Mouse (Mus musculus) liver, embryonic 11.5 days (tissue): Measurements from ENCODE around the gene Wwtr1. TPM values are rescaled to one million over a fixed set of nuclear protein-coding genes. Genes with fewer than 3 reads are reported as not detected.

Experiments used
- ATAC-seq: fragments of 200-750 bp; cut with Nextera tagmentation; replicated peaks from 2 replicates; pipeline ENCODE4 v1.8.0; 2017; ENCODE audit warnings: moderate number of reproducible peaks, mild to moderate bottlenecking, moderate TSS enrichment, moderate library complexity; ENCODE audit not compliant: low FRiP score
- DNase-seq: peaks from one replicate; pipeline ENCODE4 v3.0.0-alpha.2; 2017; ENCODE audit warnings: low spot score
- H3K27ac ChIP-seq: fragments of 300-500 bp; sonication (generic); 2 replicates; pipeline ENCODE4 v1.5.1; 2014; ENCODE audit warnings: mild to moderate bottlenecking, low read depth, low read length, control low read depth
- H3K27me3 ChIP-seq: fragments of 300-500 bp; sonication (generic); replicated peaks from 2 replicates; pipeline ENCODE4 v1.6.1; 2014; ENCODE audit warnings: low read length, mixed read lengths; ENCODE audit not compliant: control insufficient read depth, insufficient read depth
- H3K36me3 ChIP-seq: fragments of 300-500 bp; sonication (generic); 2 replicates; pipeline ENCODE4 v1.6.1; 2014; ENCODE audit warnings: mild to moderate bottlenecking, low read length, moderate library complexity, mixed read lengths; ENCODE audit not compliant: control insufficient read depth, insufficient read depth
- H3K4me1 ChIP-seq: fragments of 300-500 bp; sonication (generic); replicated peaks from 2 replicates; pipeline ENCODE4 v1.6.1; 2014; ENCODE audit warnings: low read length, mixed read lengths; ENCODE audit not compliant: control insufficient read depth, insufficient read depth
- H3K4me2 ChIP-seq: fragments of 300-500 bp; sonication (generic); 2 replicates; pipeline ENCODE4 v1.6.1; 2014; ENCODE audit warnings: mild to moderate bottlenecking, control low read depth, moderate library complexity
- H3K4me3 ChIP-seq: fragments of 300-500 bp; sonication (generic); 2 replicates; pipeline ENCODE4 v1.5.1; 2014; ENCODE audit warnings: low read depth, low read length, control low read depth
- H3K9ac ChIP-seq: fragments of 300-500 bp; sonication (generic); 2 replicates; pipeline ENCODE4 v1.6.1; 2014; ENCODE audit warnings: low read depth, low read length, control low read depth
- H3K9me3 ChIP-seq: fragments of 300-500 bp; sonication (generic); 2 replicates; pipeline ENCODE4 v1.6.1; 2016; ENCODE audit warnings: low read length, inconsistent platforms, mixed read lengths; ENCODE audit not compliant: control insufficient read depth
- WGBS: fragments of 180-500 bp; shearing (Covaris S2); extraction: QIAGEN DNeasy Blood & Tissue Kit; methylation state at CpG from one replicate; pipeline ENCODE4 v1.1.7; 2014; 5-methylcytosine and 5-hydroxymethylcytosine counted together
- polyA plus RNA-seq: library from polyadenylated mRNA; unstranded; fragments of >200 nt; fragmentation: Nextera tagmentation; extraction: Ambion mirVana; gene quantifications from 2 replicates; pipeline ENCODE4 v1.2.1, GENCODE M21; 2014

Gene Wwtr1
- polyA plus RNA-seq, 1 experiment from 2014 or later, result 5.1 TPM

DNA sequence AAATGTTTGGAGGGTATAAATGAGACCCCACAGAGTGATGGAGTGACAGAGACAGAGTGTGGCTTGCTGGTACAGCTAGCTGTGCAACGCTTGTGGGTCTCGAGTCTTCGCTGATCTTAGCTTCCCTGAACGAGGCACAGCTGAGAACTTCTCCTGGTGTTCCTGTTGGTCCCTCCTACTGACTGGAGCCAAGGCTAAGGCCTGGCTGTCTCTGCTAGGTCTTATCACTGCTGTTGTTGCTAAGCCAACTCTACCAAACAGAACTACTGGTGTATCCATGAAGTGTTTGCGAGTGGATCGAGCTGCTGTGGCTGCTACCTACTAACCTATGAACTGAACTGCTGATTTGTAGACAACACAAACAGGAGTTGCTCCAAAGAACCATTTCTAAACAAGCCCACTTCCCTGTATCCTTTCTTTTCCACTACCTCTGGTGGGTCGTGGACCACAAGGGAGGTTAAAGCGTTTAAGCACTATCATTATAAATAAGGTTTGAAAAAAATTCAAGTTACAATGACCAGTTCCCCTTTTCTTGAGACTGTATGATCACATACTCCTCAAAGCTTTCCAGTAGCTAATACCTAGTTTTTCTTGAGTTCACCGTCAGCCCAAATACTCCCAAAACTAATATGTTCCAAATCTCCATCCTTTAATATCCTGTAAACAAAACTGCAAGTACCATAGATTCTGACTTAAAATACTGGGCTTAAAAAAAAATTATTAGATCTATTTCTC lies 42.6 kb downstream of the Wwtr1 start:
- DNase-seq (no peak), ATAC-seq (no peak)
- H3K27ac ChIP-seq, result no peak overlapping the region
- WGBS, result 81% methylated on average over 9 of the region's 9 CpGs
- H3K9ac ChIP-seq, result no peak overlapping the region
- H3K9me3 ChIP-seq, result no peaks in the 10 kb centered on the region
- H3K4me1 ChIP-seq, result no peaks in the 10 kb centered on the region
- no peaks in the 10 kb centered on the region for H3K36me3 ChIP-seq
- H3K4me3 ChIP-seq, result no peak overlapping the region
- no peak overlapping the region for H3K4me2 ChIP-seq
- no peaks in the 10 kb centered on the region for H3K27me3 ChIP-seq

DNA sequence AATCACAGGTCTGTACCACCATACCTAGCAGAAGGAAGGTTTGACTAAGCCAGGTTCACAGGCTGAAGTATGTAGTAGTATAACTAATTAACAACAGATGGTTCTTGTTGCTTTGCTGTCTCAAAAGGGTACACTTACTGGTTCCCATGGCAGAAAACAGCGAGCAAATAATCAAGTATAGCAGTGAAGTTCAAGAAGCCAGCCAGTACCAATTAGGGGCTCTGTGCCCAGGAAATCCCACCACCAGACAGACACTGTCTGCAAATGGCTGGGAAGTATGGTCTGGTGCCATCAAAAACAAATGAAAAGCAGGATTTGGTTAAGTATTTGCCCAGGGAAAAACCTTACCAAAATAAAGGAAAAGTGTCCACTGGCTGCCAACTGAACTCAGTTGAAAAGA lies 44.9 kb downstream of the Wwtr1 start:
- H3K27me3 ChIP-seq, result no peaks in the 10 kb centered on the region
- no peaks in the 10 kb centered on the region for H3K4me1 ChIP-seq
- H3K4me2 ChIP-seq, result no peak overlapping the region
- no peak overlapping the region for H3K4me3 ChIP-seq
- no peak for ATAC-seq
- H3K9ac ChIP-seq, result no peak overlapping the region
- WGBS, result 52% methylated on average over 1 of the region's 1 CpGs
- H3K36me3 ChIP-seq, result no peaks in the 10 kb centered on the region
- no peak for DNase-seq
- no peak overlapping the region for H3K27ac ChIP-seq
- no peaks in the 10 kb centered on the region for H3K9me3 ChIP-seq

GRCm38 (mm10) chr3:57530221-57530620 lies 45.5 kb downstream of the Wwtr1 start:
- H3K9me3 ChIP-seq, result no peaks in the 10 kb centered on the region
- H3K4me2 ChIP-seq, result no peak overlapping the region
- H3K27me3 ChIP-seq, result no peaks in the 10 kb centered on the region
- no peak for ATAC-seq
- WGBS, result 87% methylated on average over 4 of the region's 4 CpGs
- no peak overlapping the region for H3K9ac ChIP-seq
- no peak for DNase-seq
- no peaks in the 10 kb centered on the region for H3K36me3 ChIP-seq
- H3K27ac ChIP-seq, result no peak overlapping the region
- no peak overlapping the region for H3K4me3 ChIP-seq
- H3K4me1 ChIP-seq, result no peaks in the 10 kb centered on the region

DNA sequence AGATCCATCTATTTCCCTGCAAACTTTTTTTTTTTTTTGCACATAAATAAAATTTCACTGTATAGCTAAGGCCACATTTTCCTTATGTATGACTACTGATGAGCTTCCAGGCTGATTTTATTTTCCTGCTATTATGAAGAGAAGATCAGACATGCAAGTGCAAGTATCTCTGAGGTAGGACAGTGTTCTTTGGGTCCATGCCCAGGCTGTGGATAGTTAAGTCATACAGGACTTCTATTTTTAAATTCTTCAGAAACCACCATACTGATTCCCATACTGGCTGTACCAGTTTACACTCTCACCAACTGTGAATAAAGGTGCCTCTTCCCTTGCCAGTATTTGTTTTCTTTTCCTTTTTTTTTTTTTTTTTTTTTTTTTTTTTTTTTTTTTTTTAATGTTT lies 48.6 kb downstream of the Wwtr1 start:
- H3K9ac ChIP-seq, result no peak overlapping the region
- ATAC-seq (no peak), DNase-seq (no peak)
- no peak overlapping the region for H3K4me3 ChIP-seq
- no peaks in the 10 kb centered on the region for H3K27me3 ChIP-seq
- no peaks in the 10 kb centered on the region for H3K4me1 ChIP-seq
- H3K27ac ChIP-seq, result no peak overlapping the region
- no peaks in the 10 kb centered on the region for H3K9me3 ChIP-seq
- H3K36me3 ChIP-seq, result no peaks in the 10 kb centered on the region
- no peak overlapping the region for H3K4me2 ChIP-seq

GRCm38 (mm10) chr3:57523093-57523492 lies 52.6 kb downstream of the Wwtr1 start:
- Histone ChIP-seq H3K9ac (no peak overlapping the region), H3K27ac (no peak overlapping the region), H3K4me1 (no peaks in the 10 kb centered on the region), H3K4me2 (no peak overlapping the region), H3K4me3 (no peak overlapping the region), H3K9me3 (no peaks in the 10 kb centered on the region), H3K27me3 (no peaks in the 10 kb centered on the region), H3K36me3 (no peaks in the 10 kb centered on the region)
- WGBS, result 88% methylated on average over 5 of the region's 5 CpGs
- DNase-seq, result no peak
- ATAC-seq, result no peak

DNA sequence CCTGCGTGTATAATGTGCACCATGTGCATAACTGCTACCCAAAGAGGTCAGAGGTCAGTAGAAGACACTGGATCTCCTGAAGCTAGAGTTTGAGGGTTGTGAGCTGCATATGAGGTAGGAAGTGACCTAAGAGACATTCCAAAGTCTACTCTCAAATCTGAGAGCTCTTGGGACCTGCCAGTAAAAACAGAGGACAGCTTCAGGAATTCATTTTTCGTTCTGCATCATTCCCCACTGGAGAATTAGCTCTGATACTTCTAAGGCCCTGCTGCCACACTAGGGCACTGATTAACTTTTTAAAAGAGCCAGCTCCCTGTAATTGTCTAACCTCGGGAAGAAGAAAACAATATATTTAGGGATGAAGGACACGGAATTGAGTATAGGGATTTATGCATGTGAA lies 53.8 kb downstream of the Wwtr1 start:
- 85% methylated on average over 4 of the region's 4 CpGs for WGBS
- ATAC-seq, result no peak

DNA sequence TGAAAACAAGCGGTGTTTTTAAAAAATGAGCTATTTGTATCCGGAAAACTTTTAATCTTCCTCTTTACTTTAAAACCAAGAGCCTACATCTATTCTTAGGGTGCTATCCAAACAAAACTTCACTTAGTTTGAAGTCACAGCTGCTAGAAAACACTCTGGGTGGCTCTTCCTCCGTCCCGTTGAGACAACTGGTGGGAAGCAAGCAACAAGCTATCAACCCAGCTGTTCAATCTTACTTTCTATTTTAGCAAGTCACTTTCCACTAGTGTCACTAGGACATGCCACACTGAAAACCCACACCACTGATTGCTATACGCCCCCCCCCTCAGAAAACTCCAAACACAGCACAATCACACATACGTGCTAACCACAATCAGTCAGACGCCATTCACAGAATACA lies 55.7 kb downstream of the Wwtr1 start:
- Histone ChIP-seq H3K4me3 (no peak overlapping the region), H3K9me3 (no peaks in the 10 kb centered on the region), H3K27me3 (no peaks in the 10 kb centered on the region), H3K36me3 (no peaks in the 10 kb centered on the region), H3K9ac (no peak overlapping the region), H3K4me2 (no peak overlapping the region), H3K4me1 (no peaks in the 10 kb centered on the region), H3K27ac (no peak overlapping the region)
- ATAC-seq, result no peak
- DNase-seq, result no peak
- WGBS, result 90% methylated on average over 7 of the region's 7 CpGs

More for the DNA sequence above, 53.8 kb downstream of the Wwtr1 start:
- no peaks in the 10 kb centered on the region for H3K4me1 ChIP-seq
- H3K36me3 ChIP-seq, result no peaks in the 10 kb centered on the region
- H3K9ac ChIP-seq, result no peak overlapping the region
- no peak overlapping the region for H3K4me3 ChIP-seq
- no peaks in the 10 kb centered on the region for H3K9me3 ChIP-seq
- no peak overlapping the region for H3K4me2 ChIP-seq
- H3K27ac ChIP-seq, result no peak overlapping the region
- no peaks in the 10 kb centered on the region for H3K27me3 ChIP-seq
- no peak for DNase-seq

GRCm38 (mm10) chr3:57516146-57516545 lies 59.6 kb downstream of the Wwtr1 start:
- no peak overlapping the region for H3K4me2 ChIP-seq
- H3K36me3 ChIP-seq, result no peaks in the 10 kb centered on the region
- H3K27ac ChIP-seq, result no peak overlapping the region
- no peaks in the 10 kb centered on the region for H3K4me1 ChIP-seq
- 62% methylated on average over 4 of the region's 4 CpGs for WGBS
- ATAC-seq (no peak), DNase-seq (no peak)
- no peak overlapping the region for H3K4me3 ChIP-seq
- no peaks in the 10 kb centered on the region for H3K27me3 ChIP-seq
- no peak overlapping the region for H3K9ac ChIP-seq
- H3K9me3 ChIP-seq, result no peaks in the 10 kb centered on the region

GRCm38 (mm10) chr3:57515044-57515443 lies 60.7 kb downstream of the Wwtr1 start:
- no peak overlapping the region for H3K4me3 ChIP-seq
- 94% methylated on average over 7 of the region's 7 CpGs for WGBS
- H3K9ac ChIP-seq, result no peak overlapping the region

More at GRCm38 (mm10) chr3:57515044-57515443, 60.7 kb downstream of the Wwtr1 start:
- Histone ChIP-seq H3K4me1 (no peaks in the 10 kb centered on the region), H3K27me3 (no peaks in the 10 kb centered on the region), H3K27ac (no peak overlapping the region), H3K4me2 (no peak overlapping the region), H3K9me3 (no peaks in the 10 kb centered on the region), H3K36me3 (no peaks in the 10 kb centered on the region)
- no peak for ATAC-seq
- DNase-seq, result no peak
